Mouse (Mus musculus): ENCODE results near the gene Ccr6.

DNA sequence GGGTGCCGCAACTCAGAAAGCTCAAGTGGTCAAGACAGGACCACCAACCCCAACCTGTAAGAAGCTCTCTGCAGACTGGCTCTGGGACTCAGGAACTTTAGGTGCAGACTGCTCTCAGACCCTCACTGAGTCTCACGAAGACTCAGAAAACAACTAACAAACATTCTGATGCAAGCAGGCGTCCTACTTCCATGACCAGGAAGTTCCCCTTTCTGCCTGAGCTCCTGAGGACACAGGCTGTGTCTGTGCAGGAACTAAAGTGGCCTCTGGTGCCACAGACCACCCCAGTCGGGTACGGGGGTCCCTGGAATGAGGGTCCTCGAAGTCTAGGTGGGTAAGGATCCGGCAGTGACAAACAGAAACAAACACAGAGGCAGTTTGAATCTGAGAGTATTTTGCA, 40.8 kb downstream of the Ccr6 start:
- TF ChIP-seq CTCF (IDR thresholded peaks at IDR 0.05; ENCODE audit: extremely low read depth, insufficient read depth, insufficient read length, insufficient replicate concordance) = no peak
- no peak for TF ChIP-seq POLR2A (IDR thresholded peaks at IDR 0.05; ENCODE audit: low read depth, low read length)

Measured in spleen, adult 2 months (tissue).